Mouse (Mus musculus) spleen, embryonic (tissue): Measurements from ENCODE around the gene Elp5.

Experiments used
- CTCF ChIA-PET: fragments of 350-600 bp; sonication (Branson Sonifier 250); formaldehyde crosslinking; loops from one replicate; lab custom pipeline; 2022; lab: Charles Lee

The Elp5 gene

DNA sequence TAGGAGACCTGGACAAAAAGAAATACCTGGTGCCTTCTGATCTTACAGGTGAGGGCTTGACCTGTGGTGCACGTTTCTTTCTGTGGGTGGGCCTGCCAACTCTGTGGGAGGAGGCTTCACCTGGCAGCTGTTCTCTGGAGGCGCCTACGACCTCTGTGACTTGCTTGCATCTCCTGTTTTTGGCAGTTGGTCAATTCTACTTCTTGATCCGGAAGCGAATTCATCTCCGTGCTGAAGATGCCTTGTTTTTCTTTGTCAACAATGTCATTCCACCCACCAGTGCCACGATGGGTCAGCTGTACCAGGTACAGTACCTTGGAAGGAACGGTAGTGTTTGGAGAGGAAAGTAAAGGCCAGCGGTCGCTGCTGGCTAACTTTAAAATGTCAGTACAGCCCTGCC is 10.1 kb upstream of the Elp5 start:
- CTCF ChIA-PET, result interaction anchor here (0.6 kb wide), 1 partner anchor 36 kb away, joined by 4 read pairs; no protein-coding TSS in a partner anchor

DNA sequence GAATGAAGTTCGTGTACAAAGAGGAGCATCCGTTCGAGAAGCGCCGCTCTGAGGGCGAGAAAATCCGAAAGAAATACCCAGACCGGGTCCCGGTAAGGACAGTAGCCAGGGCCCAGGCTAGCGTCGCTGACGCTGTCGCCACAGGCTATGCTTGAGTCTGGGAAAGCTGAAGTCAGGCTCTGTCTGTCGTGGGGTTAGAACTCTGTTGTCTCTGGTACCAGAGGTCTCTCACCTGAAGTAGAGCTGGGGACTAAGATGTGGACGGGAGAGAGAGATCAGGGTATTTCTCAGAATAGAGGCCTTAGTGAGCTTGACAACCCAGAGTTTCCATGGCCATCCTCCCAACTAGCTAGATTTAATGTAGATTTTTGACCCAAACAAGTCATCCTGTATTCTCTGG is 9.4 kb upstream of the Elp5 start:
- CTCF ChIA-PET, result interaction anchor here (0.6 kb wide), 1 partner anchor 36 kb away, joined by 4 read pairs; no protein-coding TSS in a partner anchor

DNA sequence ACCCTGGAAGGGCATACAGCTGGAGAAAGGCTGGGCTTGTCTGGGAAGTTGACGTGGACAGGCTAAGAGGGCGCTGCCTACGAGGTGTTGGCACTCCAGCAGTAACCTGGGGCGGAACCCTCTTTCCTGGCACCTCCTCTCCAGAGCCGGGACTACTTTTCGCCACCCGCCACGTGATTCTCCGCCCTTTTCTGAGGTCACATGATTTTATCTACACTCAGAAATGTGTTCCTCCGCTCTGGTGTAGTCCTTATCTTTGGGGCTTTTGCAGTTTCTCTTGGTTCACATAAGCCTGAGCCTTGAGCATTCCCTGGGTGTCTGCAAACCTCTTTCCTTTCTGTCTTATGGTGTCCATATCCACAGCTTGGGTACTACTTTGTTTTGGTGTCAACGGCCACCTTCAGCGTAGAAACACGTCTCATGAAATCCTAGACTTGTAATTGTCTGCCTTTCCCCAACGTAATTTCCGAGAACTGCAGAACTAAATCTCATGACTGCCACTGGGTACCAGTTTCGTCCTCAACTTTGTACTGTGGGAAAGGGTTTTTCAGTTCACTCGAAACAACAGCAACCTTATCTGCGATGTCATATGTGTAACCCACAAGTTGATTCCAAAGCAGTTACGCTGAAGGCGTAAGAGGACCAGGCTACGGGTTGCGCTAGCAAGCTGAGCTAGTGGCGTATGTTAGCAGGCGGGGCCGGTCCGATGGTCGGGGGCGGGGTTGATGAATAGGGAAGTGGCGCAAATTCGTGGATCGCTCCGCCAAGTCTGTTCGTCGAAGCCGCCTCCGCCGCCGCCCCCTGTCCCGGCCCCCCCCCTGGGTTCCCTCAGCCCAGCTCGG is 8.8 kb upstream of the Elp5 start, which contains the start of gene Gabarap:
TSS of gene Gabarap (plus strand) at position 294 of the 842 bp plus-strand sequence.
- CTCF ChIA-PET, result no interaction called here

DNA sequence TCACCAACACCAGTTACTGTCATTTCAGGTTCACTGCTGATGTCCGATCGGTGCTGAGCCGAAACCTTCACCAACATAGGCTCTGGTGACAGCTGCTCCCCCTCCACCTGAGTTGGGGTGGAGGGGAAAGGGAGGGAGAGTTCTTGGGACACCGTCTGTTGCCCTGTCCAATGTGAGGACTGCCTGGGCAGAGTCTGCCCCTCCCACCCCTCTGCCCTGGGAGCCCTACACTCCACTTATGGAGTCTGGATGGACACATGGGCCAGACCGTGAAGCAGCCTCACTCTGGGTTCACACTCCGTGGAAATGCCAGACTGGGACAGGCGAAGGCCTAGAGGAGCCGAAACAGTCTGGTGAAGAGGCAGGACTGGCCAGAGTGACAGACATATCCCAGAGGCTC is 7.6 kb upstream of the Elp5 start:
- CTCF ChIA-PET, result no interaction called here

DNA sequence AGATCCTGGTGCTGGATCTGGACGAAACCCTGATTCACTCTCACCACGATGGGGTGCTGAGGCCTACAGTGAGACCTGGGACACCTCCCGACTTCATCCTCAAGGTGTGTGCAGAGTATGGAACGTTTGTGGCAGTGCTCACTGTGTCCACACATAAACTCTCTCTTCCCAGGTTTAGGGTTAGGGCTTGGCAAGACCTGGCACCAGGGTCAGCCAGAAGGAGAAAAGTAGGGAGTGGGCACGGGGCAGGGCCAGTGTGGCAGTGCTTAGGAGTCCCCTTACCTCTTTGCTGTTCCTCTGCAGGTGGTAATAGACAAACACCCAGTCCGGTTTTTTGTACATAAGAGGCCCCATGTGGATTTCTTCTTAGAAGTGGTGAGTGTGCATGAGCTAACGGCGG is 2.1 kb upstream of the Elp5 start:
- CTCF ChIA-PET, result no interaction called here

DNA sequence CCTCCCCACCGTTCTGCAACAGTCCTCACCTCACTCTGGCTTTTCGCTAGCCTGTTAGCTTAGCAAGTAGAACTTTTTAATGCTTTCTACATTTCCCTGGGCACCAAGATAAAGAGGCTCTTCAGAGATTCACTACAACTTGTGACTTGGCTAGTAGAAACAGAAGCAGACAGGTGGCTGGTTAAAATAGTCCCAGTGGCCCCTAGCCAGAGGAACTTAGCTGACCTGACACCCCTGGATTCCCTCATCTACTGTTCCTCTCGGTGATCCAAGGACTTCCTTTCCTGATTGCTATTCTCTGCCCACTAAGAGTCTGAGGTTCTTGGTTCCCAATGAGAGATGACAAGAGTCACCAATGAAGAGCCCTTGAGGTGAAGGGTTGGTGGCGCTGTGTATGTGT is 1.1 kb upstream of the Elp5 start:
- CTCF ChIA-PET, result no interaction called here

DNA sequence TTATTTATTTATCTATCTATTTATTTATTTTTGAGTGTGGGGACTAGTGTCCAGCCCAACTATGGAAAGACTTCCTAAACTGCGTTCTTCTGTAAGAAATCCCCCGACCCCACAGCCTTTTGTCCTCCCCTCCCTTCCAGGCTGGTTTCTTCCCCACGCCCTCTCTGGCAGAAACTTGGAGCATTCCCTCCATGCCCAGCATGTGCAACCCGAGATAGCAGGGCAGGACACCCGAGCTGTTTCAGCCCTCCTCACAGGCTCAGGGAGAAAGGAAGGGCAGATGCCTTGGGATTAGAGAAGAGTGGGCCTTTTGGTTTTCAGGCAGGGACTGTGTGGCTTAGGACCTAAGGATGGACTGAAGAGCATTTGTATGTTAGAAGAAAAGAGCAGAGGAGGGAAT is 560 bp upstream of the Elp5 start:
- CTCF ChIA-PET, result interaction anchor here (1.2 kb wide), 1 partner anchor 20 kb away, joined by 3 read pairs; no protein-coding TSS in a partner anchor

DNA sequence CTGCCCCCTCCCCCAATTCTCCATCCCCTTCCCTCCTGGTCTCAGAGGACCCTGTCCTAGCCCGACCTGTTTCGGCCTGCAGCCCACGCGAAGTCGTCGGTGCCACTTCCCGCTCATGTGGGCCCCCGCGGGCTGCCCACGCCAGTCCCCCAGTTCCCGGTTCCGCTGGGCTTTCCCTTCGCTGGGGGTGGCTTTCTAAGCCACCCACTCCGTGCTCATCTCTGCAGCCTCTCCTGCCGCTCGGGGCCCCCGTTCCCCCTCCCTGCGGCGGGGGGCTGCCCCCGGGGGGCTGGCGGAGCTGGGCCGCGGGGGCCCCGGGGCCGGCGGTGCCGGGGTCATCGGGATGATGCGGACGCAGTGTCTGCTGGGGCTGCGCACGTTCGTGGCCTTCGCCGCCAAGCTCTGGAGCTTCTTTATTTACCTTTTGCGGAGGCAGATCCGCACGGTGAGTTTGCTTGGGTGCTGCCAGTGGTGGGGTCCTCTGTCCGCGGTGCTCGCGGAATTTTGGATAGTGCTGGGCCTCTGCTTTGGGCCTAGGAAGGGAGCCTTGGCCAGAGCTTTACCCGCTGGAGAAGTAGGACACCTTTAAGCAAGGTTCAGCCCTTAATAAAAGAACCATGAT is 1.1 kb downstream of the Elp5 start, which contains the start of gene Ctdnep1:
TSS of gene Ctdnep1 (plus strand) at position 16 of the 622 bp plus-strand sequence.
- CTCF ChIA-PET, result interaction anchor here (1.2 kb wide), 1 partner anchor 22 kb away, joined by 3 read pairs; no protein-coding TSS in a partner anchor

DNA sequence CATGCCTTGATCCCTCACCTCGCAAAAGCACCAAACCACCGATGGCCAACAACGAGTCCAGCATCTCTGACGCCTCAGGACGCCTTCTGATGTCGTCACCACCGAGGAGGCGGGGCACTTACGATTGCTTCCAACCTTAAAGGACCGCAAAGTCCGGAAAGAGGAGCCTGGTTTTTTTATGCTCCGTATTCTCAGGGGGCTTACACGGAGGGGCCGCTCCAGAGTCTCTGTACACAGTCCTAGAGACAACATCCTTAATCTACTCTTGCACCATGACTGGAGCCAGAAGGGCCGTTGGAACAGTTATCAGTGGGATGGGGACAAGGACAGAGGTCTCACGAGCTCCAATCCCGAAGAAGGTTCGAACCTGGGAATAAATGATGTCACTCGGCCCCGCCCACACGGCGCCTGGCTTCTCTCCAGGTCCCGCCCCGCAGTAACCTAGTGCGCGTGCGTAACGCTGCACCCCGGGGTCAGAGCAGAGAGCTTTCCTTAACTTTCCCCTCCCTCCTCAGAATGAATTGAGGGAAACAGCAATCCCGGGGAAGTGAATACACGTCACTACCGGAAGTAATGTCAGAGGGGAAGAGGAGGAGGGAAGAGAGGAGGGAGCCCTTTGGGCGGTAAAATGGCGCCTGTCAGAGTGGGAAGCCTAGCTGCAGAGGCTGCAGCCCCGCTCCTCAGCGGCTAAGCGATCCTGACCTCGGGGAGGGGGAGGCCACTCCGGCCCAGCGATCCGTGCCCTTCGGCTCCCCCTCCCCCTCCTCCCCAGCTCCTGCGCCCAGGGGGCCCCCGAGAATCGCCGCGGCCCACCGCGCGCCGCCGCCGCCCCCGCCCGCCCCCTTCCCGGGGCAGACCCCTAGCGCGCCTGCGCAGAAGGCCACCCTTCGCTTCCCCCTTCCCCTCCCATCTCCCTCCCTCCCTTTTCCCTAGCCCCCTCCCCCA is 1.8 kb downstream of the Elp5 start:
- CTCF ChIA-PET, result interaction anchor here (0.6 kb wide), 1 partner anchor 21 kb away, joined by 3 read pairs; no protein-coding TSS in a partner anchor

DNA sequence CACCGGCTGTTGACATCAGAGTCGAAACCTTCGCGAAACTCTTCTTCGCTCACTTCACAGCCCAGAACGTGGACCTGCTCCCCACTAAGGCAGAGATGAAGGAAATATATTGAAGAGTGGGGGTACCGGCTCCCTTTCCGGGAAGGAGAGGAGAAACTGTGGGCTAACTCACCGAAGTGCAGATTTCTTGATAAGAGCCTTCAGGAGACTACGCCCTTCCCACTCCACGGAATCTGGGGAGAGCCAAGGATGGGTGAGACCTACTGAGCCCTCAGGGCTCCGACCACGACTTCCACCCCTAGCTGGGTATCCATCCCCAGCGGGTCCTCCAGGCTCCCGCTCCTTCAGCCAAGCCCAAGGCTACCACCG is 2.5 kb downstream of the Elp5 start:
- CTCF ChIA-PET, result no interaction called here

DNA sequence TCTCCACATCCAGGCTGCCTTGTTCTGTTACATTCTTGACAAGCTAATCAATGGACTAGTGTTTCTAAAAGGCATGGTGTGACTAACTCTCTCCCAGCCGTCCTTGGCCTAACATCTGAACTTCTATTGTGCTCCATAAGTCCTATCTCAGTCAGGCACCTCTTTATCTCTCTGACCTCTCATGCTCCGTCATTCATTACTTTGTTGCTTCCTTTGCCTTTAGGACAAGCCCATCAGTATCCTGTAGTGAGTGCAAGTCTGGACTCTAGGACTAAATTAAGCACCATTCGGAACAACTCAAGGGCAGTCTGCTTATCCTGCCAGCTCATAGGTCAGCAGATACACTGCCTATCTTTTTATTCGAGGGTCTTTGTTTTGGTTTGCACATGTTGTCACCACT is 6.0 kb downstream of the Elp5 start:
- CTCF ChIA-PET, result no interaction called here

DNA sequence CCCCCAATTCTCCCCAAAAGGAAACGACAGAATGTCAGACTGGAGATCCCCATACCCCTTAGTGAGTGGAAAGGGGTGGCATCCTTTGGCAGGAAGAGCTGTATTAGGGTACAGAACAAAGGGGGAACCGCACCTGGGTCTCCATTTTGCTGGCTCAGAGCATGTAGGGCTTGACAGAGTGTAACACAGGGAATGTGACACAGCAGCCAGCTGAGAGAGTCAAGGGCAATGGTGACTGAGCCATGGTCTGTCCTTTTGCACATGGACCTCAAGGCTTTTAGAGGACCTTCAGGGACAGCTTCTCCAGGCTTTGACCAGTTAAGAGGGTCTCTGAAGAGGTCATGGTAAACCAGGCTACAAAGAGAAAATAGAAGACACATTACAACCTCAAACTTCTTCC is 7.4 kb downstream of the Elp5 start:
- CTCF ChIA-PET, result interaction anchor here (0.6 to 0.9 kb wide), 3 partner anchors 16 to 93 kb away, joined by 3 to 4 read pairs (median 4); no protein-coding TSS in a partner anchor

DNA sequence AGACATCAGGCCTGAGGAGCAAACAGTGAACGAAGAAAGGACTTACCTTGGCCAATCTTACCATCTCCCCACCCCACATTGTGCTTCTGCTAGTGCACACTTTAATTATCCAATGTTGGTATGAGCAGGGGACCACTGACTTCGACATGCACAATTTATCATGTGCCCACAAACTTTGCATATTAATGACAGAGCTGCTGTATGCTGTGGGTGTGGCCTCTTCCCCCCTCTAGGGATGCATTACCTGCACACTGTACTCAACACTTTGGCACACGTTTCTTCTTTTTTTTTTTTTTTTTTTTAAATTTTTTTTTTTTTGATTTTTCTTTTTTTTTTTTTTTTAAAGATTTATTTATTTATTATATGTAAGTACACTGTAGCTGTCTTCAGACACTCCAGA is 11.5 kb downstream of the Elp5 start:
- CTCF ChIA-PET, result interaction anchor here (0.6 kb wide), 1 partner anchor 33 kb away, joined by 3 read pairs; no protein-coding TSS in a partner anchor

DNA sequence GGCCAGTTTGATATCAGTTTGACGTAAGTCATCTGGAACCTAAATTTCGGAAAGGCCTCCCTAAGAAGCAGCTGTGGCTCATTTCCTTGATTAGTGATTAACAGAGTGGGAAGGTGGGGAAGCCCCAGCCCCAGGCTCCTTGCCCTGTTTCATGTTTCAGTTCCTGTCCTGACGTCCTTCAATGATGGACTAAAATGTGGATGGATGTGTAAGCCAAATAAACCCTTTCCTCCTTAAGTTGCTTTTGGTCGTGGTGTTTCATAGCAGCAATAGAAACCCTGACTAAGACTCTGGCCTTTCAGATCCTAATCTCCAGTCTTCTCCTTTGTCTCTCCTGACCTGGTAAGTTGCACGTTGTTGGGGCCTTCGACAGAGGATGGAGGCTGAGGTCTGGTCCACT is 12.1 kb downstream of the Elp5 start:
- CTCF ChIA-PET, result no interaction called here

DNA sequence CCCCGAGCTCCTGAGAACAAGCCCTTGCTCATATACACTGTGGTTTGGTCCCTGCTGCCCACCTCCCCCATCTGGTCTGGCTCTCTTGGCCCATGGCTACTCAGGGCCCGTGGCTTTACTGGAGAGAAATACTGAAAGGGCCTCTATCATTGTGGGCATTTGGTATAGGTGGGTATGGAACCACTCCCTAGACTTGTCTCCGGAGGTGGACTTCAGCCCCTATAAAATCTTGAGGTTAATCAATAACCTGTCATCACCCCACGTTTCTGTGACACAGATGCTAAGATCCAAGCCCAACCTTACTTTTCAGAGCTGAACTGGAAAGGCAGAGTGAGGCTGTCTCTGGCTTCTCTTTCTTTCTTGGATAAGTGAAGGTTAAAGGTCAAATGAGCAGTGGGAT is 13.5 kb downstream of the Elp5 start:
- CTCF ChIA-PET, result interaction anchor here (0.5 kb wide), 1 partner anchor 74 kb away, joined by 5 read pairs; no protein-coding TSS in a partner anchor

DNA sequence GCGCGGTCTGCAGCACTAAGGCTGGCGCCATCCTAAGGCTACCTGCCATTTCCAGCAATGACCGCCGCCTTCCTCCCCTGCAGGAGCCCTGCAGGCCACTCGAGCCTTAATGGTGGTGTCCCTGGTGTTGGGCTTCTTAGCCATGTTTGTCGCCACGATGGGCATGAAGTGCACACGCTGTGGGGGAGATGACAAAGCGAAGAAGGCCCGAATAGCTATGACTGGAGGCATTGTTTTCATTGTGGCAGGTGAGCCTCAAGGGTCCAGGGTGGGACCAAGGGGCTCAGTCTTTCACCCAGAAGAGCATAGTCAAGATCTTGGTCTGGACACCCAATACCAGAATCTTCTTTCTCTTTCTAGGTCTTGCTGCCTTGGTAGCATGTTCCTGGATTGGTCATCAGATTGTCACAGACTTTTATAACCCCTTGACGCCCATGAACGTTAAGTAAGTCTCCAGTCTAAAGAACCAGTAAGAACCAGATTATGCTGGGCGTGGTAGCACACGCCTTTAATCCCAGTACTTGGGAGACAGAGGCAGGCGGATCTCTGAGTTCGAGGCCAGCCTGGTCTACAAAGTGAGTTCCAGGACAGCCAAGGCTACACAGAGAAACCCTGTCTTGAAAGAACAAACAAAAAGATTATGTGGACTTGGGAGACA is 15.3 kb downstream of the Elp5 start:
- CTCF ChIA-PET, result interaction anchor here (0.5 kb wide), 1 partner anchor 114 kb away, joined by 7 read pairs; no protein-coding TSS in a partner anchor

DNA sequence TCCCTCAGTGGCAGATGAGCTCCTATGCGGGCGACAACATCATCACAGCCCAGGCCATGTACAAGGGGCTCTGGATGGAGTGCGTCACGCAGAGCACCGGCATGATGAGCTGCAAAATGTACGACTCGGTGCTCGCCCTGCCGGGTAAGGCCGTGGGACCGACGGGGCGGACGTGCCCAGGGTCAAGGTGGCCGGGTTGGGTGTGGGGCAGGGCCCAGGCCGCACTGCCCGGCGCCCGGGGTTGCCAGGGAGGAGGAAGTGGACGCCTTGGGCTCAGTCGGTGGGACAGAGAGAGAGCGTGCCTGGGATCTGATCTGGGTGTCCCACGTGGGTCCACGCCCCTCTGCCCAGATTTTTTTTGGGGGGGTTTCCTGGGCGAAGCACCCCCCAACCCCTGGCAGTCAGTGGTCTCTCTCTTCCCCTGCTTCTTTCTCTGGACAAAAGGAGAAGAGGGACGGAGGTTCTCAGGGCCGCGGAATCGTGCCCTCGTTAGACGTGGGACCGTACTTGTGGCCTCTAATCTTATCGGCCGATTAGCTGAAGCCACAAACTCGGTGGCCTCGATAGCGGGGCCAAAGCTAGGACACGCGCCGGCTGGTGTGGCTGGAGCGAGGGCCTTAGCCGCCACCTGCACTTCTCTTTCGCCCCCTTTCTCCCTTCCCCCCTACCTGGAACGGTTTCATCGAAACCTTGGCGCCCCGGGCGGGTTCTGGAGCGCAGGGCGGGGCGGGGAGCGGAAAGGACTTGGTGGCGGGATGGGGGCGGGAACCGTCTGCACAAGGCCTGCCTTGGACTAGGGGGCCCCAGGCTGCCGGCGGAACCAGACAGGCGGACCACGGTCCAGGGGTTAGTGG is 16.1 kb downstream of the Elp5 start:
- CTCF ChIA-PET, result no interaction called here

DNA sequence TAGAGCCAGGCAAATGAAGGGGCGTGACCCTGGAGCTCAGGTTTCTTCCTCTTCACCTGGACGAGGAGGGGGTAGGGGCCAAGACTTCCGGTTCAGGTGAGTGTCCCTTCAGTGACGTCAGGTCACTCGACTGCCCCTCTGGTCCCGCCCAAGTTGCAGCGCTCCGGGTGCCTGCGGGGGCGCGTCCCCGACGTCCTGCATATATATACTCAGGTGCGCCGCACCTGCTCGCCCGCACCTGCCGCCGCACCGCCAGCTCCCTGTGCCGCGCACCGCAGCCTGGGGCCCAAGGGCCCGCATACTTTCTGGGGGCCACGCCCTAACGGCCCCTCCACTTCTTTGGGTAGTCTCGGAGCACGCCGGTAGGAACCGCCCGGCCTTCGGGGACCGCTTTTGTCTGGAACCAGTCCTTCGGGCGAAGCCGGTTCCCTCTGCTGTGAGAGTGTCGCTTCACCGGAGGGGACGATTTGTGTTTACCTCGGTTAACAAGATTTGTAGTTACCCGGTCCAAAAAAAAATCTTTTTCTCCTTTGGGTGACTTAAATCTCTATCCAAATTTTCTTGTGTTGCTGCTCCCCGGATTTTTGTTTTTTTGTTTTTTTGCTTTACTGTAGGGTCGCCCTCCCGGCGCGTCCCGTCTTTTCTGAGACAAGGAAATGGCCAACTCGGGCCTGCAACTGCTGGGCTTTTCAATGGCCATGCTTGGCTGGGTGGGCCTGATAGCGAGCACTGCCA is 16.9 kb downstream of the Elp5 start:
- CTCF ChIA-PET, result interaction anchor here (1.0 kb wide), 1 partner anchor 18 kb away, joined by 3 read pairs; the partner anchor contains the start of gene Slc2a4
